Mouse (Mus musculus) hindbrain, embryonic 16.5 days (tissue): ENCODE results near the gene Gys1. TPM values are rescaled to one million over a fixed set of nuclear protein-coding genes. Genes with fewer than 3 reads are reported as not detected.

Source experiments
- ATAC-seq: fragments of 200-750 bp; cut with Nextera tagmentation; 2 replicates; pipeline ENCODE4 v1.8.0; 2017; ENCODE audit warnings: moderate TSS enrichment, moderate library complexity
- H3K27ac ChIP-seq: fragments of 300-500 bp; sonication (generic); 2 replicates; pipeline ENCODE4 v1.5.1; 2014; ENCODE audit warnings: low read depth, mild to moderate bottlenecking, control low read depth, low read length, moderate library complexity
- H3K27me3 ChIP-seq: fragments of 300-500 bp; sonication (generic); replicated peaks from 2 replicates; pipeline ENCODE4 v1.6.1; 2014; ENCODE audit warnings: low read length; ENCODE audit not compliant: control insufficient read depth, insufficient read depth
- H3K36me3 ChIP-seq: fragments of 300-500 bp; sonication (generic); 2 replicates; pipeline ENCODE4 v1.6.1; 2014; ENCODE audit warnings: mild to moderate bottlenecking, low read length, moderate library complexity, mixed read lengths; ENCODE audit not compliant: control insufficient read depth, insufficient read depth
- H3K4me1 ChIP-seq: fragments of 300-500 bp; sonication (generic); 2 replicates; pipeline ENCODE4 v1.6.1; 2014; ENCODE audit warnings: low read depth, low read length; ENCODE audit not compliant: control insufficient read depth, insufficient read depth
- H3K4me2 ChIP-seq: fragments of 300-500 bp; sonication (generic); 2 replicates; pipeline ENCODE4 v1.6.1; 2014; ENCODE audit warnings: mild to moderate bottlenecking, low read length, control low read depth, moderate library complexity
- H3K4me3 ChIP-seq: fragments of 300-500 bp; sonication (generic); 2 replicates; pipeline ENCODE4 v1.5.1; 2014; ENCODE audit warnings: mild to moderate bottlenecking, low read length, control low read depth, moderate library complexity
- H3K9ac ChIP-seq: fragments of 300-500 bp; sonication (generic); 2 replicates; pipeline ENCODE4 v1.6.1; 2014; ENCODE audit warnings: low read depth, mild to moderate bottlenecking, control low read depth, low read length, moderate library complexity
- H3K9me3 ChIP-seq: fragments of 300-500 bp; sonication (generic); 2 replicates; pipeline ENCODE4 v1.6.1; 2014; ENCODE audit warnings: mild to moderate bottlenecking, low read length, moderate library complexity; ENCODE audit not compliant: control insufficient read depth
- WGBS: fragments of 180-500 bp; shearing (Covaris S2); extraction: QIAGEN DNeasy Blood & Tissue Kit; methylation state at CpG from one replicate; pipeline ENCODE4 v1.1.7; 2014; 5-methylcytosine and 5-hydroxymethylcytosine counted together
- polyA plus RNA-seq: library from polyadenylated mRNA; unstranded; fragments of >200 nt; fragmentation: Nextera tagmentation; extraction: Ambion mirVana; gene quantifications from 2 replicates; pipeline ENCODE4 v1.2.1, GENCODE M21; 2015

Gene Gys1
- polyA plus RNA-seq, 1 experiment from 2014 or later, result 25.5 TPM

DNA sequence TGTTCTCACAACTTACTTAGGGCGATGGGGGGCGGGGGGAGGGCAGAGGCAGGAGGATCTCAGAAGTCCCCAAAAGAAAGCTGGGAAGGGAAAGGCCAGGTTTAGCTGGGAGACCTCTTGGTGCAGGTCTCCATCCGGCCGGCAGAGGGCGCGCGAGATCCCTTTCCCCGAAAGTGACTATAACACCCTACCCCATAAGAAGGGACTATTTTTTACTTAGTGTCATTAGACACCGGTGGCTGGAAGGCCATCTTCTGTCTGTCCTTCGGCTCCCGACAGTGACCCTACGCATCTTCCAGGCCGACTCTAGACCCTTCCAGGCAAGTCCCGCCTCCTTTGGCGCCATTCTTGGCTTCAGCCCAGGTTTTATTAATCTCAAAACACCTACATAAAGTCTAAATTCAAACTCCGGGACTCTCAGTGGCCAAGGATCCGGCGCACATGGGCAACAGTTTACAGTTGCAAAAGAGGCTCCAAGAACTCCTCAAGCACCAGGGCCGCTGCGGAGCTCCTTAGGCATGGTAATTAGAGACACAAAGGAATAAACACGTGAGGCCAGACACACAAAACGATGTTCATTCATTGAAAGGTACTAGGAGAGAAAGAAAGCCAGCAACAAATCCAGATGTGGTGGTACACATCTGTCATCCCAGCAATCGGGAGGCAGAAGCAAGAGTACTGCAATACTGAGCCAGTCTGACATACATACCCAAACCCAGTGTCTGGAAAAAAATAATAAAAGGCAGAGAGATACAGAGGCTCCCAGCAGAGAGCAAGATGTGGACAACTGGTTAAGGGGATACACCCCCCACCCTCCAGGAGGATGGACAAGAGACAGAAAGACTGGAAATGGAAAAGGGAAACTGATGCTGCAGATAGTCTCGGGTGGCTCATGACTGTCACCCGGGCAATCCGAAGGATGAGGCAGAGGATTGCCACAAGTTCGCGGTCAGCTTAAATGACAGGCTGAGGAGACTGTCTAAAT lies 29.3 kb upstream of the Gys1 start, which contains the start of gene Kcna7:
Gene Kcna7, plus strand, starts transcription at position 563 of the 985 bp plus-strand sequence.
- H3K9ac ChIP-seq, result peak within 1 kb of the TSS; percentile 38
- peaks cover 56% of the 10 kb centered on the region for H3K27me3 ChIP-seq
- H3K4me3 ChIP-seq, result peak within 1 kb of the TSS; percentile 38
- H3K36me3 ChIP-seq, result no peaks in the 10 kb centered on the region
- no peak for ATAC-seq
- 14% methylated on average over 22 of the region's 28 CpGs for WGBS
- H3K27ac ChIP-seq, result no peak within 1 kb of the TSS
- H3K4me2 ChIP-seq, result peak within 1 kb of the TSS; percentile 58
- no peaks in the 10 kb centered on the region for H3K9me3 ChIP-seq
- H3K4me1 ChIP-seq, result peaks cover 7% of the 10 kb centered on the region; the same call in 1 of the 2 replicates

DNA sequence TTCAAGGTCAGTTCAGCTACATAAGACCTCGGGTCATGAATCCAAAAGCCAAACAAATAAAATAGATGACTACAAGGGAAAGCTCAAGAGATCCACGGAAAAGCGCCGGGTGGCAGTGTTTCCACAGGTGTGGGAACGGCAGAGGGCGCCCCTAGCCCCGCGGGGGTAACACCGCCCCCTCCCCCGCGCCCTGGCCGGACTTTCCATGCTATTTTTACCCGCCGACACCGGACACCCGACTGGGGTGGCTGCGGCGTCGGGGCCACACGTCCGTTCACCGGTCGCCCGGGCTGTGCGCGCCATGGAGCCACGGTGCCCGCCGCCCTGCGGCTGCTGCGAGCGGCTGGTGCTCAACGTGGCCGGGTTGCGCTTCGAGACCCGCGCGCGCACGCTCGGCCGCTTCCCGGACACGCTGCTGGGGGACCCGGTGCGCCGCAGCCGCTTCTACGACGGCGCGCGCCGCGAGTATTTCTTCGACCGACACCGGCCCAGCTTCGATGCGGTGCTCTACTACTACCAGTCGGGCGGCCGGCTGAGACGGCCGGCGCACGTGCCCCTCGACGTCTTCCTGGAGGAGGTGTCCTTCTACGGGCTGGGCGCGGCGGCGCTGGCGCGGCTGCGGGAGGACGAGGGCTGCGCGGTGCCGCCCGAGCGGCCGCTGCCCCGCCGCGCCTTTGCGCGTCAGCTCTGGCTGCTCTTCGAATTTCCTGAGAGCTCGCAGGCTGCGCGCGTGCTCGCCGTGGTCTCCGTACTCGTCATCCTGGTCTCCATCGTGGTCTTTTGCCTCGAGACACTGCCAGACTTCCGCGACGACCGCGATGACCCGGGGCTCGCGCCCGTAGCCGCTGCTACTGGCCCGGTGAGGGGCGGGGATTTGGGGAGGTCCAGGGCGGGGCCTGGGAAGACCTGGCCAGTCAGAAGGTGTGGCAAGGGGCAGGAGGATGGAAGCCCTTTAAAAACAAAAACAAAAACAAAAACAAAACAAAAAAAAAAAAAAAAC lies 28.2 kb upstream of the Gys1 start:
- Histone ChIP-seq H3K36me3 (no peaks in the 10 kb centered on the region), H3K27me3 (peaks cover 66% of the 10 kb centered on the region), H3K27ac (no peak overlapping the region), H3K4me1 (peaks cover 7% of the 10 kb centered on the region; the same call in 1 of the 2 replicates), H3K9me3 (no peaks in the 10 kb centered on the region), H3K4me2 (peak overlapping the region; percentile 58), H3K9ac (peak overlapping the region; percentile 38), H3K4me3 (peak overlapping the region; percentile 38)
- ATAC-seq, result 0 out of 2 replicates have a peak, but pooled peaks have one; percentile 18
- WGBS, result 2% methylated on average over 104 of the region's 114 CpGs

DNA sequence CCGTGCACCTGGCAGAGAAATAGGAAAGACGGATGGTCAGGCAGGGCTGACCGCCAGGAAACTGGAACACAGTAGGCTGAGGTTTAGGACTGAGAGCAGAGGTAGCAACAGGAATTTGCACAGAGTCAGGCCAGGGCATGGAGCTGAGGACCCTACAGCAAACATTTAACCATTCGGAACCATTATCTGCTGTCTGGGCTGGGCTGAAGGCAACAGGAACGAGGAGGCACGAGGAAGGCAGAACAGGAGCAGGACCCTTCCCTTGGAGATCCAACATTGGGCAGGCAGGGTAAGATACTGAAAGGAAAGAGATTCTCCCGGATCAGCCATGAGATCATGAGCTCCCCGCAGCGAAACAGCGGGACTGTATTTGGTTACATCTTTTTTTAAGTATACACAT lies 26.8 kb upstream of the Gys1 start:
- peaks cover 7% of the 10 kb centered on the region; the same call in 1 of the 2 replicates for H3K4me1 ChIP-seq
- H3K27ac ChIP-seq, result no peak overlapping the region
- no peak overlapping the region for H3K9ac ChIP-seq
- no peaks in the 10 kb centered on the region for H3K9me3 ChIP-seq
- ATAC-seq, result no peak
- no peak overlapping the region for H3K4me3 ChIP-seq
- no peak overlapping the region for H3K4me2 ChIP-seq
- 82% methylated on average over 10 of the region's 10 CpGs for WGBS
- peaks cover 74% of the 10 kb centered on the region for H3K27me3 ChIP-seq
- no peaks in the 10 kb centered on the region for H3K36me3 ChIP-seq

DNA sequence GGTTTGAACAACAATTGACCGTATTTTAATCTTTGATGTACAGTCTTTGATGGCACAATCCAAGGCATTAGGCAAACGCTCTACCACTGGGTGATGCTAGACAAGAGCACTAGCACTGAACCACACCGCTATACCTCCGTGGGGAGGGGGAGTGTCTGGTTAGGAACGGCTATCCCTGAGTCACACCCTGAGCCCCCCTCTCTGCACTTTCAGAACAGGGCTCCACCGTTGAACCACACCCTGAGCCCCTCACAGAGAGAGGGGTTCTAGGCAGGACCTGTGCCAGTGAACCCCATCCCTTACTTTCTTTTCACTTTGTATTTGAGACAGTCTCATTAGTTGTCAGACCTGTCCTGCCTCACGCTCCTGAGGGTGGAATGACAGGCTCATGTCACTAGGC lies 26.3 kb upstream of the Gys1 start:
- Histone ChIP-seq H3K27me3 (peaks cover 79% of the 10 kb centered on the region), H3K36me3 (no peaks in the 10 kb centered on the region), H3K4me2 (no peak overlapping the region), H3K9ac (no peak overlapping the region), H3K9me3 (no peaks in the 10 kb centered on the region), H3K27ac (no peak overlapping the region), H3K4me3 (no peak overlapping the region), H3K4me1 (peaks cover 10% of the 10 kb centered on the region)
- no peak for ATAC-seq
- WGBS, result 69% methylated on average over 7 of the region's 7 CpGs

DNA sequence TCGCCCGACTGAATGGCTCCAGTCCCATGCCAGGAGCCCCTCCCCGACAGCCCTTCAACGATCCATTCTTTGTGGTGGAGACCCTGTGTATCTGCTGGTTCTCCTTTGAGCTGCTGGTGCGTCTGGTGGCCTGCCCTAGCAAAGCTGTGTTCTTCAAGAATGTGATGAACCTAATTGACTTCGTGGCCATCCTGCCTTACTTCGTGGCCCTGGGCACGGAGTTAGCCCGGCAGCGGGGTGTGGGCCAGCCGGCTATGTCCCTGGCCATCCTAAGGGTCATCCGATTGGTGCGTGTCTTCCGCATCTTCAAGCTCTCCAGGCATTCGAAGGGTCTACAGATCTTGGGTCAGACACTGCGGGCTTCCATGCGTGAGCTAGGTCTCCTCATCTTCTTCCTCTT lies 25.7 kb upstream of the Gys1 start:
- Histone ChIP-seq H3K9ac (no peak overlapping the region), H3K4me1 (peaks cover 16% of the 10 kb centered on the region), H3K27me3 (peaks cover 84% of the 10 kb centered on the region), H3K4me3 (no peak overlapping the region), H3K27ac (no peak overlapping the region), H3K36me3 (no peaks in the 10 kb centered on the region), H3K9me3 (no peaks in the 10 kb centered on the region), H3K4me2 (no peak overlapping the region)
- 88% methylated on average over 17 of the region's 17 CpGs for WGBS
- ATAC-seq, result no peak

DNA sequence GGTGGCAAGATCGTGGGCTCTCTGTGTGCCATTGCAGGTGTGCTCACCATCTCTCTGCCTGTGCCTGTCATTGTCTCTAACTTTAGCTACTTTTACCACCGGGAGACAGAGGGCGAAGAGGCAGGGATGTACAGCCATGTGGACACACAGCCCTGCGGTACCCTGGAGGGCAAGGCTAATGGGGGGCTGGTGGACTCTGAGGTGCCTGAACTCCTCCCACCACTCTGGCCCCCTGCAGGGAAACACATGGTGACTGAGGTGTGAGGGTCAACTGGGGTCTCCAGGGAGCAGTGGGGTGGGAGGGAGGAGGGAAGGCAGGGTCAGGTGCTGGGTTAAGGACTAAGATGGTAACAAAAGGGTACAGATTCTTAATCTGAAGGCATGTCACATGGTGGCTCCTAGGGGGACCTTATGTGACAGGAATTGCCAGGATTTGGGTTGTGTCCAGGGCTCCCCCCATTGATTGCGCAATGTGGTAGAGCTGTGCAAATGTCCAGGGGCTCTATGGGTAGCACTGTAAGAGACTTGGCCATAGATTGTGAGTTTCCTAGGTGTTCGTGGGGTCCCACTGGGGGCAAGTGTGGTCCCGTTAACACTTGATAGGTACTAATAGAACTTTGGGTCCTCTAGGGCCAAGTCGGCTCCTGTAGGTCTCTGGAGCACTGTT lies 25.0 kb upstream of the Gys1 start:
- H3K27ac ChIP-seq, result no peak overlapping the region
- H3K4me2 ChIP-seq, result no peak overlapping the region
- no peak for ATAC-seq
- no peaks in the 10 kb centered on the region for H3K9me3 ChIP-seq
- no peak overlapping the region for H3K9ac ChIP-seq
- peaks cover 19% of the 10 kb centered on the region for H3K4me1 ChIP-seq
- no peak overlapping the region for H3K4me3 ChIP-seq
- no peaks in the 10 kb centered on the region for H3K36me3 ChIP-seq
- peaks cover 90% of the 10 kb centered on the region for H3K27me3 ChIP-seq
- WGBS, result 83% methylated on average over 8 of the region's 8 CpGs

DNA sequence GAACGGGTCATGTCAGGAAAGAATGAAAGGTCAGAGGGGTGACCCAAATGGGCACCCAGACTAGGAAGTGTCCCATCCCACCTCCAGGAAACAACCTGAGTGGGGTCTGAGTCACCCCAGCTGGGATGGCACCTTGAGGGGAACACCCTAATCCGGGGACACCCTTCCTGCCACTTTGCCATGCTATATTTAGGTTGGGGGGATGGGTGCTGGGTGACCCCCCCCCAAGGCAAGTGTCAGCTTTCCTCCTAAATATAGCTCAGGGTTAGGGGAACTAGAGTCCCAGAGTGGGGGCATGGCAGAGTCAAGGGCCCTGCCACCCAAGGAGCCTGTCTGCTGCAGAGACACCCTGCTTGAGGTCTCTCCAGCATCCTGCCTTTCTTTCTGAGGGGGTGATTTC lies 22.2 kb upstream of the Gys1 start:
- 86% methylated on average over 2 of the region's 2 CpGs for WGBS
- no peak overlapping the region for H3K4me3 ChIP-seq

DNA sequence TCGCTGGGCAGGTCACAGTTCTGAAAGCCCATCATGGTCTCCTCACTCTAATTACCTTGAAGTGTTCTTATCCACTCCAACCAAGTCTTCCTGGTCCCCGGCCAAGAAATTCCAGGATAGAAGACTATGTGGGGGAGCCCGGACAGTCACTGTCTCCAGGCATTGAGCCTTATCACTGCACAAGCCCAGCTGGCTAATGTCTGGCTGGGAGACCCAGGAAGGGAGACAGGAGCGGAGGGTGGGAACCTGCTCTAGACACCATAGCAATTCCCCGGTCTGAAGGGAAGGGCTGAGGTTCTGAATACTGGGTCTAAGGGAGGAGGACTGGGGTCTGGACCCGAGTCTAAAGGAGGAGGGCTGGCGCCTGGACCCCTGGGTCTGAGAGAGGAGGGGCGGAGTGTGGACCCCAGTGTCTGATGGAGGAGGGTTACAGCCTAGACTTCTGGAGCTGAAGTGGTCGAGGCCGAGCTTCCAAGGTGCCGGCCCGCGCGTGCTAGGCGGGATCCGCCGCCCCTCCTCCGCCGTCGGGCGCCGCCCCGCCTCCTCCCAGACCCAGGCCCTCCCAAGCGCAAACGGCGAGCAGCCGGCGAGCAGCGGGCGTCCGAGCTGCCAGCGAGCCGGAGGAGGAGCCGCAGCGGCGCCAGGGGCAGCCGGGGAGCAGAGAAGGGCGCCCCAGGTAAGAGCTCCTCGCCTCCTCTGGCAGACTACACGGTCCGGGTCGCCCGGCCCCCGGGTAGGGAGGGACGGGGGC lies 21.4 kb upstream of the Gys1 start, which contains the start of gene Ntf5:
Gene Ntf5, plus strand, starts transcription at position 583 of the 751 bp plus-strand sequence.
- peak; percentile 43 for ATAC-seq
- H3K9me3 ChIP-seq, result no peaks in the 10 kb centered on the region
- 3% methylated on average over 38 of the region's 45 CpGs for WGBS
- peak within 1 kb of the TSS; percentile 53 for H3K4me3 ChIP-seq
- no peaks in the 10 kb centered on the region for H3K36me3 ChIP-seq
- H3K4me2 ChIP-seq, result peak within 1 kb of the TSS; percentile 92
- no peak within 1 kb of the TSS for H3K27ac ChIP-seq
- peaks cover 90% of the 10 kb centered on the region for H3K27me3 ChIP-seq
- H3K4me1 ChIP-seq, result peaks cover 15% of the 10 kb centered on the region
- H3K9ac ChIP-seq, result peak within 1 kb of the TSS; percentile 68

More for the DNA sequence above, 22.2 kb upstream of the Gys1 start:
- Histone ChIP-seq H3K27me3 (peaks cover 90% of the 10 kb centered on the region), H3K27ac (no peak overlapping the region), H3K9ac (no peak overlapping the region), H3K4me2 (no peak overlapping the region), H3K36me3 (no peaks in the 10 kb centered on the region), H3K9me3 (no peaks in the 10 kb centered on the region), H3K4me1 (peaks cover 15% of the 10 kb centered on the region)
- ATAC-seq, result no peak
